Mouse (Mus musculus) spleen, postnatal 4 days (tissue): ENCODE measurements around the gene Hbb-bs.
A peak's percentile ranks its signal among the peaks of the same experiment; 100 is the strongest.
"Not testable (repeated sequence)": the region's sequence is repeated elsewhere in the genome, so short reads cannot be mapped to it uniquely, and the experiment has no call there.

Experiments used
- DNase-seq, 2 experiments: peaks; one replicate each; pipeline ENCODE4 v3.0.0; 2022; ENCODE audit warnings: low spot score in 2 of 2

Gene Hbb-bs

GRCm38 (mm10) chr7:103827808-103828207, at the start of gene Hbb-bs:
Hbb-bs (minus strand) TSS chr7:103828096.
- peak; percentile 87 to 91 for DNase-seq

- DNase-seq = no peak
These were observed 49.2 kb upstream of the Hbb-bs start for GRCm38 (mm10) chr7:103877093-103877492.

GRCm38 (mm10) chr7:103874451-103874850, 46.6 kb upstream of the Hbb-bs start:
- no peak for DNase-seq

DNA sequence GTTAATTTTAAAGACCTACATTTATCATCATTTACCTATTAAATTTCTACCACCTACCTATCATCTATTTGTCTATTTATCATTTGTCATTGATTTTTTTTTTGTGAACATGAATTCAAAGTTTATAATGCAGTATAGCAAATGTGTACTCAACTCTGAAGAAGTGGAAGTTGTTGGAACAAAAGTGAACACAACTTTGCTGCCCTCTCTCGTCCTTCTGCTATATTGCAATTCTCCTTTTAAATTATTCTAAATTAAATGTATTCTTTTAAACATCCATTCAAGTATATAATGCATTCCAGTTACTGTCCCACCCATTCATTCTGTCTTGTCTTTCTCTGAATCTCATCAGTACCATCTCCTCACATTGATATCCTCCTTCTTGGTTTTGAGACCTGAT, 45.2 kb upstream of the Hbb-bs start:
- no peak for DNase-seq

- peak in 1 of 2 experiments; percentile 67 for DNase-seq
These were observed 42.8 kb upstream of the Hbb-bs start for GRCm38 (mm10) chr7:103870667-103871066.

- peak in 1 of 2 experiments; percentile 56 for DNase-seq
These were observed 37.8 kb upstream of the Hbb-bs start for GRCm38 (mm10) chr7:103865716-103866115.

DNA sequence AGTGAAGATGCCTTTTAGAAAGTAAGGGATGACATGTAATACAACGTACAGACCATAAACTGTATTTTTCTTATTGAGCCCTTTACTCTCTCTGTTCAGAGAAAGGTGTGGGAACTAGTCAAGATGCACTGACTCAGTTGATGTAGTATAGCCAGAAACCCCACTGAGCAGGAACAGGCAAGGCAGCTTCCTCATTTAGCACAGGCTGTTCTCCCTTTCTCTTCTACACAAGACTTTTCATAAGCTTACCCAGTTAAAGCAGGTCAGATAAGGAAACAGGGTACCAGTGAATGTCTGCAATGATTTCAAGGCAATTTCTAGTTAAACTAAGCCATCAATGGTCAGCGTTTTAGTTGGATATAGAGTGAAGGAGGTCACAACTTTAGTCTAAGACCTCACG, 33.6 kb upstream of the Hbb-bs start:
- no peak for DNase-seq

DNA sequence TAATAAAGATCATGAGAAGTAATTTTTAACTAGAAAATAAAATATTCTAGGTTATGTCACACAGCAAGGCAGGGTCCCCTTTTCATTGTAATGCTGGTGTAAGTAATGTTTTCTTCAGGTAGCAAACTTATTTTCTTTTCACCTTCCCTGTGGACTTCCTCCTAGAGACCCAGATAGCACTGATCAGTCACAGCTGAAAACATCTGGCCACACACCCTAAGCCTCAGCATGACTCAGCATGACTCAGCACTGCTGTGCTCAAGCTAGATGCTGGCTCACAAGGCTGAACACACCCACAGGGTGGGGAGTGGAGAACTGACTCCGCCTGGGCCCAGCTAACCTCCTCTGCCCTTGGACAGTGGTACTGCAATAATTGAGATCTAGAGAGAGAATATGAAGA, 33.0 kb upstream of the Hbb-bs start:
- peak; percentile 89 to 90 for DNase-seq

DNA sequence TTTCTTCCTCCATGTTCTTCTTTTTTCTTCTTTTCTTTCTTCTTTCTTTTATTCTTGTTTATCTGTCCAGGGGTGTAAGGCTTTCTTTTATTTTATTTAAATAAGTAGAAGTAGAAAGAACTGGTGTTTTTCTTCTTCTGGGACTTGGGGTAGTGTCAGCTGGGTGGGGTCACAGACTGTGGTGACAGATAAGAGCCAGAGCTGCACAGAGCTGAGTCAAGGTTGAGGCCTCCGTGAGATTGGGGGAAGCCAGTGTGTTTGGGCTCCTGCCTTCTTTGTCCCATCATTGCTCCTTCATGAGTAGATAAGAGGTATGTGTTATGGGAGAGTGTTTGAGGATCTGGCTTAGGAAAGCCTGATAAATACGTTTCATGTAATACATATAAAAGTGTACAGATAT, 31.2 kb upstream of the Hbb-bs start:
- peak; percentile 77 to 79 for DNase-seq

DNA sequence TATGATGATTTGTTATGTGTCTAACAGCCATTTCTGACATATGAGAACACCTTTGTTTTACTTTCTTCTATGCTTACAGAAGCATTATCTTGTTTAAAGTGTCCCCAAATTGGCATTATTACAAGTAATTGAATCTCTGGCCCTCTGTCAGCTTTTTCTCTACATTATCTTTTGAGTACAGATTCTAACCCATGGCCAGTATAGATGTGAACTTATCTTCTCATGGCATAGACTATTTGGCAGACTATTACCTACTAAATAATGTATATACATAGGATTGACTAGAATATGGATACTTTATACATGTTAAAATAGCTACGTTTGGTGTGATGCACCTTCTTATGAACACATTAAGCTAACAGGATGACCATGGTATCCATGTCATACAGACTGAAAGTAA, 26.8 kb upstream of the Hbb-bs start:
- DNase-seq = no peak

- no peak for DNase-seq
These were observed 25.2 kb upstream of the Hbb-bs start, which contains the start of gene Hbb-y for GRCm38 (mm10) chr7:103853090-103853489. Hbb-y (minus strand) TSS chr7:103853216.

GRCm38 (mm10) chr7:103844525-103845325, 16.8 kb upstream of the Hbb-bs start:
- DNase-seq = no peak

DNA sequence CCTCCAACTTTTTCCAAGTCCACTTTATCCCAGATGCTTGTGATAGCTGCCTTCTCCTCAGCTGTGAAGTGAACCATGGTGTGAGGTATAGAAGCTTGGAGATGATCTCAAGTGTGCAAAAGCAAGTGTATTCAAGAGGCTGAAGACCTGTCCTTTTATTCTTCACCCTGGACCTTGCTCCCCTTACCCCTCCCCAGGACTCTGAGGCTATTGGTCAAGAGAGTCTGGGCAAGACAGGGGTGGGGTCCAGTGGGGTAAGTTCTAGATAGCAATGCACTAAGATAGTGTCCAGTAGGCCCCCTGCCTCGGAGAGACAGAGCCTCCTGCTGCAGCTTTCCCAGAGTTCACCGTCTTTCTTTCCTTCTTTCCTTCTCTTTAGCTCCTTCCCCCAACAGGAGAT, 15.1 kb upstream of the Hbb-bs start, which contains the start of gene Hbb-bh1:
TSS of gene Hbb-bh1 (minus strand) at position 131 of the 400 bp plus-strand sequence.
- no peak for DNase-seq

- no peak for DNase-seq
These were observed 12.4 kb upstream of the Hbb-bs start, which contains the start of gene Hbb-bh2 for GRCm38 (mm10) chr7:103840268-103840667. Hbb-bh2 (minus strand) TSS chr7:103840520.

DNA sequence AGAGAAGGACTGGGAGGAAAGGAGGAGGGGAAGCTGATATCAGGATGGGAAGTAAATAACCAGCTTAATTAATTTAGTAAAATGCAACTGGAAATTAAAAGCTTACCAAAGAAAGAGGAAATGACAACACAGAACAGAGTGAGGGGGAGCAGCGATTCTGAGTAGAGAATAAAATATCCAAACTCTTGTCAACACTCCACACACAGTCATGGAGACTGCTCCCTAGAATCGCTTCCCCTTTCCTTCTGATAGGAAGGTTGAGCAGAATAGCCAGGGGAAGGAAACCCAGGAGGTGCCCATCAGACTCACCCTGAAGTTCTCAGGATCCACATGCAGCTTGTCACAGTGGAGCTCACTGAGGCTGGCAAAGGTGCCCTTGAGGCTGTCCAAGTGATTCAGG, 757 bp downstream of the Hbb-bs start:
- DNase-seq = not testable (repeated sequence)

GRCm38 (mm10) chr7:103826255-103826887, 1.5 kb downstream of the Hbb-bs start:
- DNase-seq = peak; percentile 33 to 73

DNA sequence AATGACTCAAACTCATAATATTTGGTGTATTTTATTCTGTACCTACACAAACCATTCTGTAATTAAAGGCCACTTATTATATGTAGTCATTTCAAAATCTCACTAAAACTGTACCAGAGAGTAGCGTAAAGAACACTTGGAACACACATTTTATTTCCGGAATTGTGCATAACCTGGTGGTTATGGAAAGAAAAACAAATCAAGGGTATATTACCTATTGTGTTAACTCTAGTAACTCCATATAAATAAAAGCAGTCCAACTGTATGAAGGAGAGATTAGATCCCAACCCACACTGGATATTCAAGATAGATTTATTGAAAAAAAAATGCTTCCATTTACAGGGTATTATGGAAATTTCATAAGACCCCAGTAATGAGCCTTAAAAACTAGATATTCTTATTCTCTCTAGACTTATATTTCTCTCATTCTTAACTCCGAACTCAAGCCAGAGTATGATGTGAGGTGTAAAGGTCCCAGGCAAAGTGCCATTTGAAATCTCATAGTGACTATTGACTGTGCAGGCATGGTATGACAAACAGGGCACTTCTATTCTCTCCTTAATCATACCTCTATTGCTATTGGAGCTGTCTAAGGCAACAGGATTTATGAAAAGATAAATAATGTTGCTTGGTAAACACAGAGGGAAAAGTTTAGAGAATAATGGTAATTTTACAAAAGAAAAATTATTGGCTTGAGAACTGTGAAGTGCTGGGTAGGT, 2.2 kb downstream of the Hbb-bs start:
- peak in 1 of 2 experiments; percentile 50 for DNase-seq

DNA sequence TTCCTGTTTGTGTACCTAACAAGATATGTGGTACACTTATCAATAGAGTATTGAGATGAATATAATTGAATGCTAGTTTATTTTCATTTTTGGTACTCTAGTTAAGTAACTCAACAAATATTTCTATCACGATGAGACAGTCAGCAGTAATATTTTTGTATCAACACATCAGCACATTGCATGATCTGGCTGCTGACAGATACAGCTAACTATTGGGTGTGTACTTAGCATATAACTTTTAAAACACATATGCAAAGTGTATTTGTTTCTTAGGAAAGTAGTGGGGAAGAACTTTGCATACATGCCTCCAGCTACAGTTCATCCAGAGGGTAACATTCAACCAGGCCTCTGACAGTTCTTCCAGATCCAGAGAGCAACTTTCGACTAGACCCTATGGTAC, 3.3 kb downstream of the Hbb-bs start:
- DNase-seq = no peak

DNA sequence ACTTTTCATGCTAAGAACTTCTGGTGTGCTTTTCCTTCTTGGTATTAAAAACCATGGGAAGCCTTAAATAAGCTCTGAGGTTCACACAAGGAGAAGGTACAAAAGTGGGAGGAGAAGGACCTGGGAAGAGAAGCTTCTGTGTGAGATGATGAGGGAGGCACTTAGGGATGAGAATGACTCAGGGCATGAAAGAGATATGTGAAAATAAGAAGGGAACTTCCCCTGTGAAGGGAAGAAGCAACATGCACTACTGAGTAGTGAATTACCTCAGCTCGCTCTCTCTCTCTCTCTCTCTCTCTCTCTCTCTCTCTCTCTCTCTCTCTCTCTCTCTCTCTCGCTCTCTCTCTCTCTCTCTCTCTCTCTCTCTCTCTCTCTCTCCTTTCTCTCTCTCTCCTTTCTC, 12.8 kb downstream of the Hbb-bs start:
- not testable (repeated sequence) for DNase-seq

- DNase-seq = peak; percentile 83 to 85
These were observed 14.1 kb downstream of the Hbb-bs start, which contains the start of gene Hbb-bt for GRCm38 (mm10) chr7:103813766-103814165. Hbb-bt (minus strand) TSS chr7:103813996.

GRCm38 (mm10) chr7:103813152-103813551, 14.7 kb downstream of the Hbb-bs start:
- not testable (repeated sequence) for DNase-seq

GRCm38 (mm10) chr7:103812174-103812573, 15.7 kb downstream of the Hbb-bs start:
- no peak for DNase-seq
